Mouse (Mus musculus) liver, embryonic 16.5 days (tissue): ENCODE measurements around the gene Olfr209. TPM values are rescaled to one million over a fixed set of nuclear protein-coding genes. Genes with fewer than 3 reads are reported as not detected.

ENCODE experiments used
- ATAC-seq: fragments of 200-750 bp; cut with Nextera tagmentation; 2 replicates; pipeline ENCODE4 v1.8.0; 2017; ENCODE audit warnings: low read depth, mild to moderate bottlenecking, moderate number of reproducible peaks, moderate library complexity
- H3K27ac ChIP-seq: fragments of 300-500 bp; sonication (generic); 2 replicates; pipeline ENCODE4 v1.5.1; 2014; ENCODE audit warnings: mild to moderate bottlenecking, low read length
- H3K27me3 ChIP-seq: fragments of 300-500 bp; sonication (generic); 2 replicates; pipeline ENCODE4 v1.6.1; 2014; ENCODE audit warnings: low read depth, low read length, mixed read lengths; ENCODE audit not compliant: control insufficient read depth, insufficient read depth
- H3K36me3 ChIP-seq: fragments of 300-500 bp; sonication (generic); 2 replicates; pipeline ENCODE4 v1.6.1; 2014; ENCODE audit warnings: mild to moderate bottlenecking; ENCODE audit not compliant: control insufficient read depth, insufficient read depth
- H3K4me1 ChIP-seq: fragments of 300-500 bp; sonication (generic); 2 replicates; pipeline ENCODE4 v1.6.1; 2014; ENCODE audit warnings: low read depth, low read length, mixed read lengths; ENCODE audit not compliant: control insufficient read depth
- H3K4me2 ChIP-seq: fragments of 300-500 bp; sonication (generic); 2 replicates; pipeline ENCODE4 v1.6.1; 2014; ENCODE audit warnings: low read depth, low read length, mixed read lengths
- H3K4me3 ChIP-seq: fragments of 300-500 bp; sonication (generic); 2 replicates; pipeline ENCODE4 v1.5.1; 2014; ENCODE audit warnings: low read depth, mild to moderate bottlenecking, low read length
- H3K9ac ChIP-seq: fragments of 300-500 bp; sonication (generic); 2 replicates; pipeline ENCODE4 v1.6.1; 2014; ENCODE audit warnings: low read depth, low read length
- H3K9me3 ChIP-seq: fragments of 300-500 bp; sonication (generic); replicated peaks from 2 replicates; pipeline ENCODE4 v1.6.1; 2016; ENCODE audit warnings: low read length; ENCODE audit not compliant: control insufficient read depth
- WGBS: fragments of 180-500 bp; shearing (Covaris S2); extraction: QIAGEN DNeasy Blood & Tissue Kit; methylation state at CpG from one replicate; pipeline ENCODE4 v1.1.7; 2014; ENCODE audit not compliant: insufficient replicate concordance; 5-methylcytosine and 5-hydroxymethylcytosine counted together
- polyA plus RNA-seq: library from polyadenylated mRNA; unstranded; fragments of >200 nt; fragmentation: Nextera tagmentation; extraction: Ambion mirVana; gene quantifications from 2 replicates; pipeline ENCODE4 v1.2.1, GENCODE M21; 2015

The Olfr209 gene
- polyA plus RNA-seq: not detected in 2 replicates

DNA sequence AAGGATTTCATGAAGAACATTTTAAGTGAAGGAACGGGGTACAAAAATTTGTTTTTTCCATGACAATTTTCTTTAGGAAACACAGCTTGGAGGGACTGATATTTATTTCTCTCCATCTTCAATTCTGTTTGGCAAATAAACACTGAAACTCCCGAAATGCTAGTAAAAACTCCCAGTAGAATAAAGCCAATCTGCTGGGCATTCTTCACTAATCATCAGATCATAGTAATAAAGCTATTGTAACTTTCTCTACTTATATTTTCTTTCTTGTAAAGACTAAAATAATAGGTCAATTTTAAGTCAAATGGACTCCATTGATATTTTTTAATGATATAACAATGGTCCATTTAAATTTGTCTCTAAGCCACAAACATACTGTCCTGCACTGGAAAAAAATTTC, at the start of gene Olfr209:
Gene Olfr209 (minus strand): TSS at position 101 of the 400 bp plus-strand sequence.
- no peak for ATAC-seq
- Histone ChIP-seq H3K4me2 (no peak within 1 kb of the TSS), H3K4me1 (no peaks in the 10 kb centered on the region), H3K36me3 (no peaks in the 10 kb centered on the region), H3K9ac (no peak within 1 kb of the TSS), H3K27ac (no peak within 1 kb of the TSS), H3K9me3 (no peaks in the 10 kb centered on the region), H3K27me3 (no peaks in the 10 kb centered on the region), H3K4me3 (no peak within 1 kb of the TSS)
- 41% methylated on average over 2 of the region's 2 CpGs for WGBS

DNA sequence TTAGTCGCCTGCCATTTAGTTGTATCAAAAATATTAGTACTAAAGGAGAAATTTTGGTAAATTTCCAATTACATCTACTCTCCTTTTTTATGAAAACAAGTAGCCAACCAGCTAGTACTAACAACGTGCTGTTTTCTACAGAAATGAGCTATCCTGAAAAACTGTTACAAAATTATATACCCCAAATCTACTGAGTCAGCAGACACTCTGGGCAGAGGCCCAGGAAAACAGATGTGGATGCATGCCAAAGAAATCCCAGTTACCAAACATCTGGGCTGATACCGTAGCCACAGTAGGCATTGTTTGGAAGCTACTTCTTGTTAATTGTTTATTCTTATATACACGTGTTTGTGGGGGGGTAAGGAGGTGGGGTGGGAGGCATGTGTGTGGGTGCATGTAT, 49.7 kb upstream of the Olfr209 start:
- H3K4me2 ChIP-seq: no peak overlapping the region
- no peaks in the 10 kb centered on the region for H3K27me3 ChIP-seq
- H3K9ac ChIP-seq: no peak overlapping the region
- no peaks in the 10 kb centered on the region for H3K4me1 ChIP-seq
- no peak for ATAC-seq
- no peaks in the 10 kb centered on the region for H3K9me3 ChIP-seq
- H3K4me3 ChIP-seq: no peak overlapping the region
- WGBS: 51% methylated on average over 4 of the region's 4 CpGs
- no peak overlapping the region for H3K27ac ChIP-seq
- H3K36me3 ChIP-seq: no peaks in the 10 kb centered on the region

DNA sequence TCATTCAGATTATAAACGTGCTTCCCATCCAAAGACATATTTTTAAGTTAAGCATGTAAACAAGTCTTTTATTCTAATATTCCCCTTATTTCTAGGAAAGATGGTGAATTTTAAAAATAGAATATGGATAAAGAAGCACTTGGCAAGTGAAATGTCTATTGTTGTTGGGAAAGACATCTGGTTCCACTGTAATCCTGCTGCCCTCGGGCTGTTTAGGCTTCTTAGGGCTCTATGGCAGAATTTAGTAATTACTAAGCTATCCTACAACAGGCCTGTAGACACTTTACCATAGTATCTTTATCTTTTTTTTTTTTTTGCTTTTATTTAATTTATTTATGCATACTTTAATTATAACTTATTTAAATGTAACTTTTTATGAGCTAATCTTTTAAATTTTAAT, 46.0 kb upstream of the Olfr209 start:
- no peak for ATAC-seq
- Histone ChIP-seq H3K9me3 (no peaks in the 10 kb centered on the region), H3K27me3 (no peaks in the 10 kb centered on the region), H3K4me3 (no peak overlapping the region), H3K36me3 (no peaks in the 10 kb centered on the region), H3K4me1 (no peaks in the 10 kb centered on the region), H3K27ac (no peak overlapping the region), H3K4me2 (no peak overlapping the region), H3K9ac (no peak overlapping the region)
- WGBS: 38% methylated on average over 2 of the region's 2 CpGs

DNA sequence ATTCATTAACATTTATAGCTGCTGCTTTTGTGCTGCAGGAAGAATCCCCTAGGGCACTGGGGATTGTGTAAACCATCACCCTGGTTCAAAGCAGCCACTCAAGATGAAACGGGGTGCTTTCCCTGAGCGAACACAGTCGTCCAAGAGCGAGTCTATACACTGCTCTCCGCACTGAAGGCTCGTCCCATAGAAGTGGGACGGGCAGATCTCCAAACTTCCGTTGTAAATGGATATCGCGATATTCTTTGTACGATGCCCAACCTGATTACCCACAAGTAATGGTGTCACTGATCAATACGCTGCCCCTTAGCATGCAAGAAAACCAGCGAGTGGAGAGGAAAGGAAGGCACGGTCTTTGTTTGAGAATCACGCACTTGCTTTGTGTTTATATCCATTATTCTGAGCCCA, 45.6 kb upstream of the Olfr209 start:
- H3K27ac ChIP-seq: no peak overlapping the region
- H3K36me3 ChIP-seq: no peaks in the 10 kb centered on the region
- H3K9me3 ChIP-seq: no peaks in the 10 kb centered on the region
- no peak for ATAC-seq
- H3K27me3 ChIP-seq: no peaks in the 10 kb centered on the region
- H3K9ac ChIP-seq: no peak overlapping the region
- H3K4me3 ChIP-seq: no peak overlapping the region
- no peaks in the 10 kb centered on the region for H3K4me1 ChIP-seq
- 73% methylated on average over 15 of the region's 15 CpGs for WGBS
- H3K4me2 ChIP-seq: no peak overlapping the region

DNA sequence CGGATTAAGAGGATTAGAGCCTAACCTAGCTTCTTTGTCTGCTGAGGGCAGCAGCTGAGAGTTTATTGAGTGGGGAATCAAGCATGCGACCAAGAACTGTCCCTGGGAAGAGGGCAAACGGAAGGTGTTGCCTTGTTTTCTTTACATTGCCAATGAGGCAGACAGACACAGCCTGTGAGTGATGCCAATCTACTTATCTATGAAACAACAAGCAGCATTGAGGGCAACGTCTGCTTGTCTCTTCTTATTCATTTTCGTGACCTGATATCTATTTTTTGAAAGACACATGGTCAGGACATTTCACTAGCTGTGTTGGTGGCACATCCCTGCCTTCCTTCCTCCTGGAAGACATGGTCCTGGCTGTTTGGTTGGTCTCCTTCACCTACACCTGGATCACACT, 43.2 kb upstream of the Olfr209 start, which contains the start of gene Gabrr3:
Gene Gabrr3 (plus strand): TSS at position 301 of the 400 bp plus-strand sequence.
- Histone ChIP-seq H3K27me3 (no peaks in the 10 kb centered on the region), H3K4me2 (no peak within 1 kb of the TSS), H3K36me3 (no peaks in the 10 kb centered on the region), H3K4me3 (no peak within 1 kb of the TSS), H3K9me3 (no peaks in the 10 kb centered on the region), H3K4me1 (no peaks in the 10 kb centered on the region), H3K9ac (no peak within 1 kb of the TSS), H3K27ac (no peak within 1 kb of the TSS)
- 52% methylated on average over 5 of the region's 5 CpGs for WGBS
- ATAC-seq: no peak

DNA sequence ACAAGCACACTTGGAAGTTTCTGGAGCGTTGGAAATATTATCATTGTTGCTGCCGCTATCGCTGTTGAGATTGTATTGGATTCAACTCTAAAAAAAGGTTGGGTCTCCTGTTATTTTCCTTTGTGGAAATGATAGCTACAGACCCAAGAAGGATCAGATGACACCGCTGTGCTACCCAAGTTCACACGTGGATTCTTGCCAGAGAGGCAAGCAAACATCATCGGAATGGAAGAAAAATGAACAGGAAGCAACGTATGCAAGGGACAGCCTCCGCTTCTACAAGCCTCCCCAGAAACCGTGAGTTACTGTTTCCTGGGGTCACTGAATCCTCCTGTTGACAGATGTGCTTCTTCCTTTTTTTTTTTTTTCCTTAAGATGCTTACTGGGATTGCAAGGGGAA, 41.0 kb upstream of the Olfr209 start:
- Histone ChIP-seq H3K9ac (no peak overlapping the region), H3K27ac (no peak overlapping the region), H3K4me2 (no peak overlapping the region), H3K36me3 (no peaks in the 10 kb centered on the region), H3K4me1 (no peaks in the 10 kb centered on the region), H3K9me3 (no peaks in the 10 kb centered on the region), H3K4me3 (no peak overlapping the region), H3K27me3 (no peaks in the 10 kb centered on the region)
- ATAC-seq: no peak
- WGBS: 58% methylated on average over 9 of the region's 9 CpGs

DNA sequence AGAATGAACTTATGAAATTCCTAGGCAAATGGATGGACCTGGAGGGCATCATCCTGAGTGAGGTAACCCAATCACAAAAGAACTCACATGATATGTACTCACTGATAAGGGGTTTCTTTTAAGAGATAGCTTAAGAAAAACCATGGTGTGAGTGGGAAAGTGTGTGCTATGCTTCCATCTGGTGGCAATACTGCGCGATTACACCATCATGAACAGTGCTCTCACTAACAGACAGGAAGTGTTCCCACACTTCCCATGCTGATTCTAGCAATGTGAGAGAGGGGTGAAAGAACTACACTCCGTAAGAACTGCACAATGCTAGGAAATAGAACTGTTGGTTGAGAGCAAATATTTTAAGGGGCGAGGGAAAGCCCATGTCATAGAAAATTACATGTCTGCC, 39.9 kb upstream of the Olfr209 start:
- ATAC-seq: no peak
- Histone ChIP-seq H3K4me2 (no peak overlapping the region), H3K4me3 (no peak overlapping the region), H3K4me1 (no peaks in the 10 kb centered on the region), H3K36me3 (no peaks in the 10 kb centered on the region), H3K27ac (no peak overlapping the region), H3K9me3 (no peaks in the 10 kb centered on the region), H3K9ac (no peak overlapping the region), H3K27me3 (no peaks in the 10 kb centered on the region)
- 6% methylated on average over 4 of the region's 4 CpGs for WGBS

DNA sequence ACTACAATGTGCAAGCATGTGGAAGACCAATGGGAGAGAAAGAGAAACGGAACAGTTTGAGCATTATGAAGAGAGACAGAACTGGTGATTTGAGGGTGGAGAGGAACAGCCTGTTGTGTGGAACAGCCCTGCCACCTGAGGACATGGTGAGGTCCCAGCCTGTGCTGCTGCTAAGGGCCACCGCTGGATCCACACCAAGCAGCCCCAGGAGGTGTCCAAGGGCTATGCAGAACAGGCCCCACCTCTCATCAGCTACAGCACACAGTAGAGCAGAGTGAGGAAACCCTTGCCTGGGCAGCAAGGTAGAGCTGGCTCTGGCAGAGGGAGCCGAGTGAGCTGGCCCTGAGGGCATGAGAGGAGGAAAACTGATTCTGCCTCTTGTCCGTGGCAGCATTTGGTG, 38.2 kb upstream of the Olfr209 start:
- no peak overlapping the region for H3K4me3 ChIP-seq
- no peak overlapping the region for H3K27ac ChIP-seq
- no peak overlapping the region for H3K4me2 ChIP-seq
- no peak for ATAC-seq
- 62% methylated on average over 4 of the region's 4 CpGs for WGBS
- no peaks in the 10 kb centered on the region for H3K36me3 ChIP-seq
- no peaks in the 10 kb centered on the region for H3K4me1 ChIP-seq
- no peaks in the 10 kb centered on the region for H3K9me3 ChIP-seq
- H3K27me3 ChIP-seq: no peaks in the 10 kb centered on the region
- no peak overlapping the region for H3K9ac ChIP-seq

DNA sequence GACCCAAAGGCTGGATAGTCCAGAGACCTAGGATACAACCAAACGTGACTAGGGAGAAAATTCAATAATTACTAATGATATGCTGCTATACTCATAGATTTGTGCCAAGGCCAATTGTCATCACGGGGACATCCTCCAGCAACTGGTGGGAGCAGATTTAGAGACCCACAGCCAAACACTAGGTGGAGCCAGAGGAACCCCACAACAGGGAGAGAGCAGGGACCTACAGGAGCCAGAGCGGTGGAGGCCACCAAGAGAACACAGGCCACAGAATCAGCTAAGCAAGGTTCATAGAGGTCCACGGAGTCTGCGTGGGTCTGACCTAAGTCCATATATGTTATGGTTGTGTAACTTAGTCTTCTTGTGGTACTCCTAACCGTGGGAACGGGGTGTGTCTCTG, 37.3 kb upstream of the Olfr209 start:
- ATAC-seq: no peak
- Histone ChIP-seq H3K9me3 (no peaks in the 10 kb centered on the region), H3K4me2 (no peak overlapping the region), H3K27ac (no peak overlapping the region), H3K36me3 (no peaks in the 10 kb centered on the region), H3K4me3 (no peak overlapping the region), H3K9ac (no peak overlapping the region), H3K4me1 (no peaks in the 10 kb centered on the region), H3K27me3 (no peaks in the 10 kb centered on the region)
- 57% methylated on average over 7 of the region's 7 CpGs for WGBS
